Mouse (Mus musculus) adrenal gland, postnatal 0 days (tissue): ENCODE data around the gene Plcd4. TPM values are rescaled to one million over a fixed set of nuclear protein-coding genes. Genes with fewer than 3 reads are reported as not detected.

Source experiments
- microRNA-seq: library from miRNA; unstranded; fragments of <30 nt; microRNA quantifications from one replicate; pipeline ENCODE4, GENCODE M21; 2016; ENCODE audit warnings: borderline replicate concordance; ENCODE audit not compliant: insufficient number of aligned reads
- polyA plus RNA-seq: library from polyadenylated mRNA; unstranded; fragments of >200 nt; fragmentation: Nextera tagmentation; extraction: Ambion mirVana; gene quantifications from 2 replicates; pipeline ENCODE4 v1.2.1, GENCODE M21; 2015

Plcd4 gene
- polyA plus RNA-seq: 0.54 and 0.57 TPM in 2 replicates

DNA sequence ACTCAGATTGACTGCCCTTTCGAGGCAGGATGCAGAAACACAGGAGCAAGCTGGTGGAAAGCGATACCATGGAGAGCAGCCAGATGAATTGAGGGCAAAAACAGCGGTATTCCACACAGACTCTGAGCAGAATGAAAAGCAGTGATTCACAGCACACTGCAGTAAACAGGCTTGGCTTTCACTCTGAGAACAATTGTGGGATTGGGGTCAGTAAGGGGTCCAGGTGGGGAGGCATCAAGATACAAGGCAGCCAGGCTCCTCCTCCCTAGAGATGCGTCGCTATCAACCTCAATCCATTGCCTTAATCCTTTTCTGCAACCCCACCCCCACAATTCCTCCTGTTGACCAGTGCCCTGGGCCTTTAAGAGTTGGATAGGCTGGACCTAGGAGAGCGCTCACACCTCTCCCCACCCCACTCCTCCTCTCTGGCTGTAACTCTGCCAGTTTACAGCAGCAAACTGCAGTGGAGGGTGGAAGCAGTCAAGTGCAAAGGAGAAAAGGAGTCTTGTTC lies at the start of gene Plcd4:
TSS of gene Plcd4 (plus strand) at position 438 of the 511 bp plus-strand sequence.

DNA sequence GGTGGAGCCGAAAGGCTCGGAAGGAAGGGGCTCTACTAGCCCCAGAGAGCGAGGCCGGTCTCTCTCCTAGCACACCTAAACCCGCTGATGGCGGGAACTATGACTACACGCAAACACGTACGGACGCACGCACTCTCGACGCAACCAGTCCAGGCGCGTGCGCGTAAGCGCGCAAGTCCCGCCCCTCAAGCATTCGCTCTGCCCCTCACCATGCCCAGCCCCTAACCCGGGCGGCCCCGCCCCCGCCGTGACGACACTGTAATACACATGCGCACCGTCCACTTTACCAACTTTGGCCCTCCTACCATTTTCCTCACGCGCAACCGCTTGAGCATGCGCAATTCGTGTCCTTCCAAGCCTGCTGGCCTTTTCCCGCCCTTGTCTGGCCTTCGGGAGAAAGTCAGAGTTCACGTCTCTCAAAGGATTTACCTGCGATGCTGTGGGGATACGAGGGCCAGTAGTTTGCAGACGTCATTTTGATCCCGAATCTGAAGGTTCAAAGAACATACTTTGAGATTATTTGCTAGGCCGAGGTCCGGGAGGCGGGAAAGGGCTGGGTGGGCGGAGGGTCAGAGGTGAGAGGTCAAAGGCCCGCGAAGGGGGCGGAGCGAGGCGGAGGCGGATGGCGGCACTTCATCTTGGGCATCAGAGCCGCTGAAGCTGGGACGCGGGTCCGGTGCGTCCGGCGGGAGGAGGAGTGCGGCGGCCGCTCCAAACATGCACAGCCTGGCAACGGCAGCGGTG lies 36.8 kb upstream of the Plcd4 start, which contains the start of gene Cnot9:
TSS of gene Cnot9 (plus strand) at position 338 of the 744 bp plus-strand sequence.

DNA sequence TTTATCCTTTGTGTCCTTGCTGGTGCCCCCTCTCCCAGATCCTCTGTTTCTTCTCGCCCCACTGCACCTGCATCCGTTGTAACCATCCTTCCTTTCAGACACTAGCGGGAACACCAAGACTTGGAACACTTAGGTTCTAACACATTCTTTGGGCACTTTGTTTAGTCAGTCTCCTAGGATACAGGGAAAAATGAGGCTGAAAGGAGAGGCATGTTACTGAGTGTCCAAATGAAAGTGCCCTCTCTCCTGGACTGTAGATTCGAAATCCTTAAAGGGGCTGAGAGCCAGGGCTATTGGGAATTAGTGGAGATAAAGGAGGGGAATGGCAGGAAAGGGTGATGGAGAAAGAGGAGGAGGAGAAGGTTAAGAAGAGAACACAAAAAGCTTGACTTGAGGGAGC lies 1.5 kb downstream of the Plcd4 start, which contains the start of gene Usp37:
TSS of gene Usp37 (minus strand) at position 101 of the 400 bp plus-strand sequence.

DNA sequence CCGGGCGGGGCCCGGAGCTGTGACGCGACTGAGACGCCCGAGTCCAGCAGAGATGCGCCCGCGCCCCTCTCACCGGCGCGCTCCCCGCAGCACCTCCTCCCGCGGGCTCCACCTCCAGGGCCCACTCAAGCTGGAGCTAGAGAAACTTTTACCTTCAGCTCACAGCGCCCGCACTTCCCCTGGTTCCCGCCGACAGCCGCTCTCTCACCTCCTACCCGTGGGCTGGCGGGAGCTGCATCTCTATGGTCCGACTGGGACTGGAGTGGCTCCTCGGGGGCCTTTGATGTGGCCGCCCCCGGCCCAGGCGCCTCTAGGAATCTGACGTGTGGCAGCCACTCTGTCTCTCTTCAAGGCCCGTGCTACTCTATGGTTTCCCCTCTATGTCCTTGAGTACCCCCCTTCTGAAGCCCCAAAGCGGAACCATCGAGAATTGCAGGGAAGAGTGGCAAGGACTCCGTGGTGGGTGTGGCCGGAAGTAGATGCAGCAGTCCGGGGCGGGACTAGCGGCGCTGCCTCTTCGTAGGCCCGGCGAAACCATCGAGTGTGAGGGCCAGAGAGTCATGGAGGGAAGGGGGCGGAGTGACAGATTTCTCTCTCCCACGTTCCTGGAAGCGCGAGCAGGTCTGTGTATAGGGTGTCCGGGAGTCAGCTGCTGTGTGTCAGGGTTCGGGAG lies 45.2 kb downstream of the Plcd4 start, which contains the start of the genes Zfp142 and Bcs1l:
TSS of gene Zfp142 (minus strand) at position 474 of the 673 bp plus-strand sequence.
TSS of gene Bcs1l (plus strand) at position 517 of the 673 bp plus-strand sequence.

DNA sequence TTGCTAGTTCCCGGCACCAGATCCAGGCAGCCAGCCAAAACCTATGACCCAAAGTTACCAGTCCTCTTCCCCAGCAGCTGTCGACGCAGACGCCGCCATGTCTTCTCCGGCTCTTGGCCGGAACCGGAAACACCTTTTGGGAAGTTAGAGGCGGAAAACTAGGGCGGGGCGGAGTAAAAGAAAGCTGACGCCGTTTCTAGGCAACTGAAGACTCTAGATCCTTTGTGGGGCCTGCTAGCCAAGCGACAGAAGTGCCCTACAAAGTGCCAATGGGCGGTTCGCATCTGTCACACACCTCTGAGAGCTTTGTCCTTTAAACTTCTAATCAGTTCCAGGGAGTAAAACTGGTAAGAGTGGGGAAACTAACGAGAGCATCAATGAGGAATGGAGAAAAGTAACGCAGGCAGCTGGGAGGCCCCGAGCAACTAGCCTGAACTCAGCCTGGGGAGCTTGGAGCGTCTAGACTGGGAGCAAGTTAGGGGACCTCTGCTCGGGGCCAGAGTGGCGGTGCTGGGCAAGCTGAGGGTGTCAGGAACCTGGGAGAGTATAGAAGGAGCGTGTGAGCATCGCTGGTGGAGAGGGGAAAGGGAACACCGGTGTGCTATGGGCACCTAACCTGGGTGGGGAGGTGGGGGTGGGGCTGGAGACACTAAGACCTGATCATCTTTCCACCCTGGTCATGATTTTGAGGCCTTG lies 58.7 kb downstream of the Plcd4 start, which contains the start of the genes Rnf25 and Stk36:
TSS of gene Rnf25 (minus strand) at position 131 of the 696 bp plus-strand sequence.
TSS of gene Stk36 (plus strand) at position 179 of the 696 bp plus-strand sequence.

Small RNA genes lying within 50 kb of the gene (microRNA-seq; reads per million reads assigned to microRNA genes)
- gene Gm25035: not detected

Other genes with a start within 250 kb of the Plcd4 start
- gene Tmbim1, start 237.3 kb upstream of the Plcd4 start, polyA plus RNA-seq: 44.2 and 66.5 TPM in 2 replicates
- gene Catip, start 180.8 kb upstream of the Plcd4 start, polyA plus RNA-seq: 0.16 and 0.52 TPM in 2 replicates
- gene Slc11a1, start 167.7 kb upstream of the Plcd4 start, polyA plus RNA-seq: 9.2 and 14.0 TPM in 2 replicates
- 46.5 and 55.3 TPM in 2 replicates for gene Ctdsp1, start 151.4 kb upstream of the Plcd4 start, polyA plus RNA-seq
- gene Vil1, start 133.5 kb upstream of the Plcd4 start, polyA plus RNA-seq: 0.35 and 0.50 TPM in 2 replicates
- gene Cnot9, start 36.8 kb upstream of the Plcd4 start, polyA plus RNA-seq: 21.9 and 26.8 TPM in 2 replicates
- 8.0 and 10.9 TPM in 2 replicates for gene Usp37, start 1.4 kb downstream of the Plcd4 start, polyA plus RNA-seq
- gene Zfp142, start 45.4 kb downstream of the Plcd4 start, polyA plus RNA-seq: 2.9 TPM in 2 replicates
- 8.4 and 16.0 TPM in 2 replicates for gene Bcs1l, start 45.4 kb downstream of the Plcd4 start, polyA plus RNA-seq
- 25.3 and 33.0 TPM in 2 replicates for gene Rnf25, start 58.5 kb downstream of the Plcd4 start, polyA plus RNA-seq
- 4.7 and 4.8 TPM in 2 replicates for gene Stk36, start 58.6 kb downstream of the Plcd4 start, polyA plus RNA-seq
- gene Ttll4, start 118.9 kb downstream of the Plcd4 start, polyA plus RNA-seq: 1.6 and 2.7 TPM in 2 replicates
- 8.7 and 14.4 TPM in 2 replicates for gene Cyp27a1, start 170.7 kb downstream of the Plcd4 start, polyA plus RNA-seq
- gene Prkag3, start 206.3 kb downstream of the Plcd4 start, polyA plus RNA-seq: 0.22 and 0.26 TPM in 2 replicates
- gene Wnt6, start 229.0 kb downstream of the Plcd4 start, polyA plus RNA-seq: 5.7 and 9.5 TPM in 2 replicates
- gene Wnt10a, start 248.6 kb downstream of the Plcd4 start, polyA plus RNA-seq: 0.44 and 0.61 TPM in 2 replicates